Mouse (Mus musculus): Measurements from ENCODE around the gene Aldh1l1.

- TF ChIP-seq CTCF (IDR thresholded peaks at IDR 0.05; ENCODE audit: low read depth, low read length), result no peak
- TF ChIP-seq GATA2 (IDR thresholded peaks at IDR 0.05; ENCODE audit: borderline replicate concordance, low read depth, low read length), result no peak
- TF ChIP-seq TAL1 (conservative IDR thresholded peaks at IDR 0.05; ENCODE audit: low read depth, low read length), result no peak
- TF ChIP-seq POLR2AphosphoS5 (IDR thresholded peaks at IDR 0.05; ENCODE audit: insufficient replicate concordance, low read depth, low read length), result no peak
- TF ChIP-seq GATA1 (IDR thresholded peaks at IDR 0.05; ENCODE audit: borderline replicate concordance, low read length), result no peak
Measured at GRCm38 (mm10) chr6:90553682-90554081, 67.5 kb downstream of the Aldh1l1 start.

All from G1E (cell line).